Mouse (Mus musculus): ENCODE measurements around the gene Zfp592. TPM values are rescaled to one million over a fixed set of nuclear protein-coding genes. Genes with fewer than 3 reads are reported as not detected.

The Zfp592 gene
- polyA plus RNA-seq (2012; rRNA removed; ENCODE audit: low replicate concordance): 16.8 and 32.1 TPM in 2 replicates

GRCm38 (mm10) chr7:80992980-80993833 lies at the start of gene Zfp592:
TSS of gene Zfp592 (plus strand) at chr7:80993681.

DNA sequence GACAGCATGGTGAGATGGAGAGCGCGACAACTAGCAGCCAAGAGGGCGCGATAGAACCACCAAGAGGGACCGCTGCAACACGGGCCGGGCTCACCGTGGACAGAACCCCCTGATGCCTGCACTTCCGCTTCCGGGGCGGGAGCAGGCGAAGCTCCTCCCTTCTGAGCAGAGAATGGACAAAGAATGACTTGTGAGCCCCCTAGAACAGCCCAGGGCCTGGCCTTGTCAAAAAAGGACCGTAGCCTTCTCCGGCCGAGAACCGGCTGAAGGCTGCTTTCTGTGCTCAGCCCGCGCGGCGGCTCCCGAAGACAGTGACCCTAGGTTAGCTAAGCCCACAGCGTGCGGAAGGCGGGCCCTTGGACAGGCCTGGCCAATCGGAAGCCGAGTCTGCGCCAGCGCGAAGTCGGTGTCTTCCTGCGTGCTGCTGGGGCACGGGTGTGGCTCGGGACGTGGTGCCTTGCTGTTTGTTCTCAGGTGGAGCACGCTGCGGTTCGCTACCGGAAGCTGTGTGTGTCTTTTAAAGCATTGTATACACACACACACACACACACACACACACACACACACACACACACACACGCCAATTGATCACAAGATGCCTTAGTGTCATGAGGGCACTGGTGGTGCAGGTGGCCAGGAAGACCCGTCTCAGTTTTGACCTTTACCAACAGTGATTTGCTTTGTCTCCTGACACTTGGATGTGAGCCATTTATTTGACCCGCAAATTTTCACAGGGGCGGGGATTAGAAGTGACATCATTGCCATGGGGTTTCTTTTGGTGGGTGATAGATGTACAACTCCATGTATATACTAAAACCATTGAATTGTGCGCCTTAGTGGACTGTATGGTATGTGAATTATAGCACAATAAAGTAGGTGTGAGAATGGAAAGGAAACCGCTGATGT lies 45.8 kb upstream of the Zfp592 start, which contains the start of gene Sec11a:
TSS of gene Sec11a (minus strand) at position 336 of the 906 bp plus-strand sequence.

GRCm38 (mm10) chr7:81057471-81057870 lies 64.0 kb downstream of the Zfp592 start, which contains the start of gene Alpk3:
TSS of gene Alpk3 (plus strand) at chr7:81057600.

Other genes starting within 250 kb of the Zfp592 start
- 55.5 and 108 TPM in 2 replicates for gene Iqgap1, start 167.7 kb upstream of the Zfp592 start, polyA plus RNA-seq (2012; rRNA removed; ENCODE audit: low replicate concordance)
- 2.8 and 6.7 TPM in 2 replicates for gene Zscan2, start 132.8 kb upstream of the Zfp592 start, polyA plus RNA-seq (2012; rRNA removed; ENCODE audit: low replicate concordance)
- 12.1 and 23.6 TPM in 2 replicates for gene Wdr73, start 92.4 kb upstream of the Zfp592 start, polyA plus RNA-seq (2012; rRNA removed; ENCODE audit: low replicate concordance)
- gene Nmb, start 88.6 kb upstream of the Zfp592 start, polyA plus RNA-seq (2012; rRNA removed; ENCODE audit: low replicate concordance): 5.0 and 6.4 TPM in 2 replicates
- gene Sec11a, start 45.9 kb upstream of the Zfp592 start, polyA plus RNA-seq (2012; rRNA removed; ENCODE audit: low replicate concordance): 40.6 and 67.2 TPM in 2 replicates
- gene Alpk3, start 63.9 kb downstream of the Zfp592 start, polyA plus RNA-seq (2012; rRNA removed; ENCODE audit: low replicate concordance): 0.07 and 0.15 TPM in 2 replicates
- gene Slc28a1, start 121.1 kb downstream of the Zfp592 start, polyA plus RNA-seq (2012; rRNA removed; ENCODE audit: low replicate concordance): 0.12 and 0.17 TPM in 2 replicates
- 22.4 and 25.2 TPM in 2 replicates for gene Pde8a, start 219.9 kb downstream of the Zfp592 start, polyA plus RNA-seq (2012; rRNA removed; ENCODE audit: low replicate concordance)